ENCODE assay signal across 19 mouse cellular contexts in genomic region chr16:63745465-63745864, GRCm38 (mm10).
DNase-seq lines count a peak whose midpoint lies in the region; ATAC-seq and TF ChIP-seq lines count a peak whose summit lies in the region.
"Had no signal": no experiment of that assay in that cellular context is flagged by ENCODE, and none has a peak within 500 bp of the region (broad histone marks: within the 10 kb centered on the region; RNA-seq: fewer than 3 reads in every experiment).

No protein-coding gene starts in this region.

- H3K4me3 ChIP-seq in midbrain, embryonic 11.5 days (ENCODE audit: low read depth, low read length), result no peak overlapping the region
- no peak overlapping the region for H3K4me3 ChIP-seq in midbrain, embryonic 10.5 days
- no peak overlapping the region for H3K4me3 ChIP-seq in forebrain, postnatal 0 days (ENCODE audit: low read depth, low read length)
- H3K4me3 ChIP-seq in neural tube, embryonic 15.5 days (replicated peaks), result no peak overlapping the region
- H3K4me3 ChIP-seq: heart, embryonic 13.5 days; left cerebral cortex, adult 2 months; limb, embryonic 10.5 days; neural tube, embryonic 12.5 days had no signal

- peaks cover 13% of the 10 kb centered on the region; the same call in 1 of the 2 replicates for H3K4me1 ChIP-seq in midbrain, embryonic 11.5 days (ENCODE audit: control insufficient read depth, insufficient read depth, low read length)
- peaks cover 35% of the 10 kb centered on the region for H3K4me1 ChIP-seq in midbrain, embryonic 10.5 days
- H3K4me1 ChIP-seq in forebrain, postnatal 0 days (ENCODE audit: insufficient read depth), result 0 out of 2 replicates have a peak, but pooled peaks cover 6% of the 10 kb centered on the region
- H3K4me1 ChIP-seq in neural tube, embryonic 15.5 days, result 0 out of 2 replicates have a peak, but pooled peaks cover 4% of the 10 kb centered on the region
- H3K4me1 ChIP-seq: heart, embryonic 13.5 days had no signal

- 0 out of 2 replicates have a peak, but pooled peaks have one; percentile 5 for ATAC-seq in midbrain, embryonic 11.5 days (ENCODE audit: low FRiP score)
- no peak for ATAC-seq in forebrain, postnatal 0 days
- no peak for ATAC-seq in neural tube, embryonic 15.5 days (ENCODE audit: low FRiP score)
- no peak for ATAC-seq in granulocyte monocyte progenitor cell, adult 5-6 weeks (replicated peaks; ENCODE audit: poor library complexity, severe bottlenecking)
- ATAC-seq: intestine, postnatal 0 days had no signal

- H3K9ac ChIP-seq in midbrain, embryonic 11.5 days (ENCODE audit: low read length), result no peak overlapping the region
- no peak overlapping the region for H3K9ac ChIP-seq in forebrain, postnatal 0 days
- no peak overlapping the region; the same call in 1 of the 2 replicates for H3K9ac ChIP-seq in neural tube, embryonic 15.5 days (replicated peaks)
- H3K9ac ChIP-seq: heart, embryonic 13.5 days; neural tube, embryonic 12.5 days had no signal

- H3K27ac ChIP-seq in midbrain, embryonic 11.5 days (ENCODE audit: low read depth, low read length), result no peak overlapping the region
- H3K27ac ChIP-seq in midbrain, embryonic 10.5 days (replicated peaks), result no peak overlapping the region; the same call in 1 of the 2 replicates
- no peak overlapping the region for H3K27ac ChIP-seq in forebrain, postnatal 0 days (ENCODE audit: low read depth, low read length)
- no peak overlapping the region for H3K27ac ChIP-seq in neural tube, embryonic 15.5 days (replicated peaks)
- H3K27ac ChIP-seq: heart, embryonic 13.5 days; left cerebral cortex, adult 2 months; limb, embryonic 10.5 days; neural tube, embryonic 12.5 days had no signal

- no peaks in the 10 kb centered on the region for H3K27me3 ChIP-seq in midbrain, embryonic 11.5 days (ENCODE audit: control insufficient read depth, insufficient read depth, low read length)
- H3K27me3 ChIP-seq in midbrain, embryonic 10.5 days (ENCODE audit: low read depth, poor library complexity, severe bottlenecking), result no peaks in the 10 kb centered on the region
- no peaks in the 10 kb centered on the region for H3K27me3 ChIP-seq in forebrain, postnatal 0 days (ENCODE audit: insufficient read depth, low read length)
- no peaks in the 10 kb centered on the region for H3K27me3 ChIP-seq in neural tube, embryonic 15.5 days (replicated peaks)
- H3K27me3 ChIP-seq: heart, embryonic 13.5 days; neural tube, embryonic 12.5 days had no signal

- TF ChIP-seq CTCF in forebrain, postnatal 0 days (IDR thresholded peaks at IDR 0.05; ENCODE audit: low read depth), result no peak

- no peak overlapping the region for H3K4me2 ChIP-seq in midbrain, embryonic 11.5 days
- H3K4me2 ChIP-seq in forebrain, postnatal 0 days (ENCODE audit: low read depth), result no peak overlapping the region
- peak overlapping the region; percentile 28 for H3K4me2 ChIP-seq in neural tube, embryonic 15.5 days
- H3K4me2 ChIP-seq: heart, embryonic 13.5 days; liver, embryonic 11.5 days; neural tube, embryonic 12.5 days had no signal

- no peaks in the 10 kb centered on the region for H3K36me3 ChIP-seq in midbrain, embryonic 11.5 days (ENCODE audit: control insufficient read depth, insufficient read depth, low read length)
- no peaks in the 10 kb centered on the region for H3K36me3 ChIP-seq in midbrain, embryonic 10.5 days
- H3K36me3 ChIP-seq in forebrain, postnatal 0 days (ENCODE audit: insufficient read depth), result no peaks in the 10 kb centered on the region
- no peaks in the 10 kb centered on the region for H3K36me3 ChIP-seq in neural tube, embryonic 15.5 days
- H3K36me3 ChIP-seq: heart, embryonic 13.5 days; limb, embryonic 10.5 days; neural tube, embryonic 12.5 days had no signal

- intact Hi-C loops in heart, postnatal 10 days (cut with DNase I), result no loop called here

- no peaks in the 10 kb centered on the region for H3K9me3 ChIP-seq in midbrain, embryonic 11.5 days (ENCODE audit: control insufficient read depth, low read length)
- H3K9me3 ChIP-seq in midbrain, embryonic 10.5 days (replicated peaks), result no peaks in the 10 kb centered on the region
- no peaks in the 10 kb centered on the region for H3K9me3 ChIP-seq in forebrain, postnatal 0 days (ENCODE audit: low read length)
- H3K9me3 ChIP-seq in neural tube, embryonic 15.5 days (replicated peaks), result no peaks in the 10 kb centered on the region
- H3K9me3 ChIP-seq: heart, embryonic 13.5 days; limb, embryonic 10.5 days; neural tube, embryonic 12.5 days had no signal

- DNase-seq in midbrain, embryonic 11.5 days (ENCODE audit: low spot score, missing footprints), result no peak
- no peak for DNase-seq in midbrain, embryonic 10.5 days (ENCODE audit: low spot score)
- peak; percentile 42 for DNase-seq in embryo, embryonic 11 days
- peak; percentile 27 for DNase-seq in forebrain, postnatal 0 days
- DNase-seq in heart, postnatal 10 days, result no peak
- DNase-seq: adrenal gland, postnatal 25 days; cerebellum, adult 8-10 months; kidney, postnatal 14 days; lung, adult 2 months; lung, postnatal 36 days; right cerebral cortex, postnatal 4 days had no signal

- WGBS in midbrain, embryonic 11.5 days, result 35% methylated on average over 5 of the region's 5 CpGs
- WGBS in midbrain, embryonic 10.5 days, result 47% methylated on average over 5 of the region's 5 CpGs
- 24% methylated on average over 5 of the region's 5 CpGs for WGBS in forebrain, postnatal 0 days
- WGBS in neural tube, embryonic 15.5 days, result 23% methylated on average over 5 of the region's 5 CpGs

Comparison
In these comparisons a context has a peak if more than half of its experiments do, and no peak if none do; other contexts are left out.
1. DNase-seq: peak in embryo, embryonic 11 days (single experiment) and forebrain, postnatal 0 days (single experiment); none in midbrain, embryonic 11.5 days (single experiment), midbrain, embryonic 10.5 days (single experiment) and heart, postnatal 10 days (0 of 2).